Mouse (Mus musculus) kidney, postnatal 14 days (tissue): ENCODE measurements at regions not wholly inside any gene's neighbourhood (a gene's known extent, or its start where the extent isn't known, plus 50 kb on each side); places are given as distances from the start of the nearest gene placed in this dataset.

Experiments used
- DNase-seq: peaks from one replicate; pipeline ENCODE4 v3.0.0; 2022; ENCODE audit warnings: mixed read lengths

DNA sequence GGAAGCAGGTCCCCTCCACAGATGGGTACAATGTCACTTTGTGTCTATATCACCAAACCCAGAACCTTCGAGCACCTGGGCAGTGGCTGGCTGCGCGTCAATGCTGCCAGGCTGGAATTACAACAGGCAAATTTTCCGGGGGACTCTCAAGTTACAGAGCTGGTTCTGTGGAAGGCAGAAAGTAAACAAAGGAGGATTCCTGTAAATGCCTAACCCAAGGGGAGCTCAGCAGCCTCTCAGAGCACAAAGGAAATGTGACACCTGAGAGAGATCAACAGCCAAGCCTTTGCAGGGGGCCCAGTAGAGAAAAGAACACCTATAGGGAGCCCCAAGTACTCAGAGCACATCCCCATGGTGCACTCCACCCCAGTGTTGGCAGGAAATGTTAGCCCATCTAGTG lies 70.7 kb downstream of the Setd4 start:
- DNase-seq, result no peak

DNA sequence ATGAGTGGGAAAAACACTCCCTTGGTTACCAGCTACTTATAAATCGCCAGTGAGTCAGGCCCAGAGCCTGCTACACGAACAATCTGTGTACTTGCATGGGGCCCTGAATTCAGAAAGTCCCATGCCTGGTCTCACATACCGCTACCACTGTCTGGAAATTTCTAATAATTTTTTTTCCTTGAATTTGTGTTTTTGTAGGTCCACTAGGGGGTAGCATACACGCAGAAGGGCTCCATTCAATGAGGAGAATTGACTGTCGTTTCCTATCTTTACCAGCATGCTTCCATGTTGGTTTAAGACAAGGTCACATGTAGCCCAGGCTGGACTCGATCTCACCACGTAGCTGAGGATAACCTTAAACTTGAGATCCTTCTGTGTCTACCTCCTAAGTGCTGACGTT lies 71.9 kb downstream of the Setd4 start:
- DNase-seq, result no peak

- no peak for DNase-seq
Measured at GRCm38 (mm10) chr16:93522485-93522884, 81.4 kb downstream of the Setd4 start.

- DNase-seq, result no peak
Measured at GRCm38 (mm10) chr16:93520481-93520880, 83.4 kb downstream of the Setd4 start.

DNA sequence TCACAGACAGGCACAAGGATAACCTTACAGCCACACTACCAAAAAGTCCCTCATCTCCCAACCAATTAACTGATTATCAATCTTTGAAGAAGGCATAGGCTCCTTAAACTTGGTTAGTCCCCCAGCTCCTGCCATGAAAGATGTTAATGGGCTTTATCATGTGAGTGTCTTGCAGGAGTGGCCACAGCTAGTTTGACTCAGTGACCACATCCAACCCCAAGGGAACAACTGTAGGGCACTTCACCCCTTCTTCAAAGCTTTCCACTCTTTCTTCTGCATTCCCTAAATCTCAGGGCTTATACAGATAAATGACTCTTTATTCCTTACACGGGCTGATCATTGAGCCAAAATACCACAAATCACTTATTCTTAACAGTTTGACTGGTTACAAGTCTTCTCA lies 85.2 kb downstream of the Setd4 start:
- no peak for DNase-seq

- DNase-seq, result no peak
Measured at GRCm38 (mm10) chr16:93516793-93517192, 87.1 kb downstream of the Setd4 start.

- no peak for DNase-seq
Measured at GRCm38 (mm10) chr16:93515456-93515941, 88.4 kb downstream of the Setd4 start.

DNA sequence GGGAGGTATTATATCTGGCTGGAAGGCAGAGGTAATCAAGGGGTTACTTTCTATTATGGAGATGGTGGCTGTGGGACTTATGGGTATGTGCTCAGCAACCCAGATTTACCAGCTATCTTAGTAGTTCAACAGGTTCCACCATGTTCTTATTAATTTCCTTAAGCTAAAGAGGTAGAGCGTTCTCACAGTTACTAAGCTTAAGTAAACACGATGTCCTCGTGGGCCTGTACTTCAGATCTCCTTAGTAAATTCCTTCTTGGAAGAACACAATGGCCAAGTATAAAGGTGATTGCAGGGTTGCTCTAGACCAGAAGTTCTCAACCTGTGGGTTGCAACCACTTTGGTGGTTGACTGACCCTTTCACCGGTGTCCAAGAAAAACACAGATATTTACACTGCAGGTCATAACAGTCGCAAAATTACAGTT lies 90.2 kb downstream of the Setd4 start:
- no peak for DNase-seq

GRCm38 (mm10) chr16:93511988-93512387 lies 91.9 kb downstream of the Setd4 start:
- DNase-seq, result no peak

DNA sequence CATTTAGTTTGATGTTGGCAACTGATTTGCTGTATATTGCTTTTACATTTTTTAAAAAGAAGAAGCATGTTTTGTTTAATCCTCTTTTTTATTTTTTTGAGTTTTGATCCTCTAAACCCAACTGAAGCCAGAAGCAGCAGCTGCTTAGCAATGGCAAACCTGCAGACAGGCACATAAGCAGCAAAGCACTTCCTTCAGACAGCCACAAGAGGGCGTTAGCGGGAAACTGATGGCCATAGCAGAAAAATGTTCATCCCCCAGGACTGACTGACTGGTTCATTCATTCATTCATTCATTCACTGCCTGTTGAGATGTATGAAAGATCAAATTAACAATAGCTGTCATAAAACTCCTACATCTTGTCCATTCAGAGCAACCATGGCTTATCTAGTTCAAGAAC lies 92.3 kb downstream of the Setd4 start:
- DNase-seq, result no peak

- DNase-seq, result no peak
Measured at GRCm38 (mm10) chr16:93498800-93499199, 105.1 kb downstream of the Setd4 start.

DNA sequence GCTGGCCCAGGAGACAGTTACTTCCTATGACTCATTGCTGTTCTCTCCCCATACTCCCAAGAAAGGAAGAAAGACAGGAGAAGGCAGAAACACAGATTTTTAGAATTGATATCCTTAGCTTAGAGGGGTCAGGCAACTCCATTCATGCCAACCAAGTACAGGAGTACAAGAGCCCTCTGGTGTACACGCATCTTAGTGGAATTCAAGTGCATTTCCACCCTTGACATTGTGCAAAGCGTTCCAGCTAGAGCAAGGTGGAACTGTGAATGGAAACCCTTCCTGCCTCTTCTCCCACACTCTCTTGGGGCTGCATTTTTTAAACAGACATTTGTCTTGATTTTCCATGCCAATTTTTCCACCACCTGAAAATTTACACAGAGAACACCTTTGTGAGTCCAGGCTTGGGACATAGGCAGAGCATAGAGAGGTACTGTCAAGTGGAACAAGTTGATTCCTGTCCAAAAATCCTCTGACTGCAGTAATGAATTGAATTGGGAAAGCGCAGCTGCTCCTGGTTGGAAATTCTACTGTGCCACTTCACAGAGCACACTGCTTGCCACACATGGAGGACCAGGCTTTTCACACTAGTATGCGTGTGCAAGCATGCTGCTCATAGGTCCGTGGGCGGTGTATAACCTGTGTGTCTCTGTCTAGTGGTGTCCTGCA lies 110.4 kb downstream of the Setd4 start:
- no peak for DNase-seq

GRCm38 (mm10) chr16:93486646-93487550 lies 117.0 kb downstream of the Setd4 start:
- no peak for DNase-seq

- DNase-seq, result no peak
Measured at GRCm38 (mm10) chr16:93469957-93470356, 133.9 kb downstream of the Setd4 start.

DNA sequence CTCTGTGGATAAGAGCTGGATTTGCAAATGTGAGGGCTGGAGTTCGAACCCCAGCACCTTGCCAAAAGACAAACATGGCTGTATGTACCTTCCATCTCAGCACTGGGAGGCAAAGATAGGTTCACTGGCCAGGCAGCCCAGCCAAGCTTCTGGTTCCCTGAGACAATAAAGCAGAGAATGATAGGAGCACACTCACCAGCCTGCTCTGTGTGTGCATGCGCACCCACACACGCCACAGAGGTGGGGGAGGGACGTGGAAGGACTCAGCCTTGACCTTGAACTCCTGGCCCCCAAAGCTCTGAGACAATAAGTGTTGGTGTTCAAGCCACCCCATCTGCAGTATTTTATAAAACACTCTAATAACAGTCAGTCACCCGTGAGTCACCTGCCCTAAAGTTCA lies 138.1 kb downstream of the Setd4 start:
- DNase-seq, result no peak

DNA sequence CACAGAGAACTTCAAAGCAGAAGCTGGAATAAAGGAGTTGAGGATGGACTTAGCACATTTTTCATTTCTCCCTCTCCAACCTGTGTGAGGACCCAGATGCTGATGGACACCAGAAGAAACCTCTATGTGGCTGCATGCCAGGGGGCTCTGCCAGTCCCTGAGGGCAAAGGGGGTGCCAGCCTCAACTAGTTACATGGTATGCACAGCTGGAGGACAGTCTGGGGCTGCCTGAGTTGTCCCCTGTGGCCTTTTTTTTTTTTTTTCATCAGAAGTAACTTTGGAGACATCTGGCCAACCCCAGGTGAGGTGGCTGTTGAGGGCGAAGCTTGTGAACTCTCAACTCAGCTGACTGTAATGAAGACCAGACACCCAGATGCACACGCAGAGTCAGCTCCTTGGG lies 139.0 kb downstream of the Setd4 start:
- no peak for DNase-seq

DNA sequence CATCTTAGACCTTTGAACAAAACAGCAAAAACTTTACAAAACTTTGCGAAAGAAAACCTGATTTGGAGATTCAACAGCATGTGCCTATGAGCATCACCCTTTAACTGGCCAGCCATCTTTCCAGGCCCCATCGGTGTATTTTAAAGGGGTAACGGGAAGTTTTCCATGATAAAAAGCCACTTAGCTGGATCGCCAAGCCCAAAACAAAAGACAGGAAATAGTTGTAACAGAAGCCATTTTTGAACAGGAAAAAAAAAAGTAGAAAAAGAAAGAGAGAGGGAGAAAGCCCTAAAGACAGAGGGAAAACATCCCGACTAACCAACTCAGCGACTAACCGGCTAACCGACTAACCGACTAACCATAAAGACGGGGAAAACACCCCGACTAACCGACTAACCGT lies 140.5 kb downstream of the Setd4 start:
- no peak for DNase-seq

DNA sequence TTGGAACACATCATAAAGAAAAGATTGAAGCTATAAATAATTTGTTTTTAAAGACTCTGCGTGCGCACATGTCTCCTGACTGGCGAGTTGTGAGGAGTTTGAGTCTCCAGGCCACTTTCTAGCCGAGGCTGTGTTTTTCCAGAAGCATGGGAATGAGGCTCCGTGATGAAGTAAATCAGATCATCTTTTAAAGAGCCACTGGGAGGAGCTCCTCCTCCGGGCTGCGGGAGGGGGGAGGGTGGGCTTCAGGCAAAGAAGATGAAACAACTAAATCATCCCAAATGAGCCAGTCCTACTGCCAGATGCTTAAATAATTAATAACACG lies 141.6 kb downstream of the Setd4 start:
- DNase-seq, result no peak

- no peak for DNase-seq
Measured at GRCm38 (mm10) chr16:93461406-93462285, 142.2 kb downstream of the Setd4 start.

DNA sequence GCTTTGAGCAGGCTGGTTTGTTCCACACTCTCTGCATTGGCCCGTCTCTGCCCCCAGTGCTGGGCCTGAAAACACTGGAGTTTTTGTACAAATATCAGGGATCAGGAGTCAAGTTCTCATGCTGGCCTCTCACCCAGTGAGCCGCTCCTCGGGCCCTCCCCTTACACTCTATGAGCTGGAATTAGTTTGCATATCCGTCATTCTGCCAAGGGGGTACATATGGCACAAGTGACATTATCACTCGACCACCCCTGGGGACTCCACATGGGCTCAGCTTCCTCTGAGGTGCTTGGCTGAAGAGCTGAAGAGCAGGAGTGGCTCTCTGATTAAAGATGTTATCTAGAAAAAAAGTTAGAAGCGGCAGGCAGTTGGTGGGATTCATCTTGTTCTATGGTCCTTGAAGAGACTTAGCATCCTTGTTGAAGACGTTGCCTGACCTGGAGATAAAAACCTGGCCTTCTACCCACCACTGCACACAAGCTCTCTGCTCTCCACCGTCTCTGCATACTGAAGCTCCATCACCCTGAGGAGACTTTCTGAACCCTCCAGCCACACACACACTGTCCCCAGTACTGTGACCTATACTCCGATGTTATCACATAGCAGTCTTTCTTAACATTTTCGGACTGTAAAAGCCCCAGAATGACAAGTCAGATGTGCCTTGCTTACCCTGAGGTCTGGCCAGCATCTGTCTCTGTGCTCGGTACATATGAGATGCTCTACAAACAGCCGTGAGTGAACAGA lies 144.2 kb downstream of the Setd4 start:
- no peak for DNase-seq

- no peak for DNase-seq
Measured at GRCm38 (mm10) chr16:93458598-93459496, 145.0 kb downstream of the Setd4 start.
